Mouse (Mus musculus) gastrocnemius, adult 8-10 months (tissue): ENCODE results near the gene Hoxc13. TPM values are rescaled to one million over a fixed set of nuclear protein-coding genes. Genes with fewer than 3 reads are reported as not detected.

Source experiments
- DNase-seq, 2 experiments: peaks; one replicate each; pipeline ENCODE4 v3.0.0; 2022; ENCODE audit warnings: low spot score in 2 of 2
- total RNA-seq, 4 experiments: library from RNA; stranded (reverse); gene quantifications; 2 replicates each; pipeline ENCODE4 v1.2.4; 2022

The Hoxc13 gene
- total RNA-seq, result not detected

DNA sequence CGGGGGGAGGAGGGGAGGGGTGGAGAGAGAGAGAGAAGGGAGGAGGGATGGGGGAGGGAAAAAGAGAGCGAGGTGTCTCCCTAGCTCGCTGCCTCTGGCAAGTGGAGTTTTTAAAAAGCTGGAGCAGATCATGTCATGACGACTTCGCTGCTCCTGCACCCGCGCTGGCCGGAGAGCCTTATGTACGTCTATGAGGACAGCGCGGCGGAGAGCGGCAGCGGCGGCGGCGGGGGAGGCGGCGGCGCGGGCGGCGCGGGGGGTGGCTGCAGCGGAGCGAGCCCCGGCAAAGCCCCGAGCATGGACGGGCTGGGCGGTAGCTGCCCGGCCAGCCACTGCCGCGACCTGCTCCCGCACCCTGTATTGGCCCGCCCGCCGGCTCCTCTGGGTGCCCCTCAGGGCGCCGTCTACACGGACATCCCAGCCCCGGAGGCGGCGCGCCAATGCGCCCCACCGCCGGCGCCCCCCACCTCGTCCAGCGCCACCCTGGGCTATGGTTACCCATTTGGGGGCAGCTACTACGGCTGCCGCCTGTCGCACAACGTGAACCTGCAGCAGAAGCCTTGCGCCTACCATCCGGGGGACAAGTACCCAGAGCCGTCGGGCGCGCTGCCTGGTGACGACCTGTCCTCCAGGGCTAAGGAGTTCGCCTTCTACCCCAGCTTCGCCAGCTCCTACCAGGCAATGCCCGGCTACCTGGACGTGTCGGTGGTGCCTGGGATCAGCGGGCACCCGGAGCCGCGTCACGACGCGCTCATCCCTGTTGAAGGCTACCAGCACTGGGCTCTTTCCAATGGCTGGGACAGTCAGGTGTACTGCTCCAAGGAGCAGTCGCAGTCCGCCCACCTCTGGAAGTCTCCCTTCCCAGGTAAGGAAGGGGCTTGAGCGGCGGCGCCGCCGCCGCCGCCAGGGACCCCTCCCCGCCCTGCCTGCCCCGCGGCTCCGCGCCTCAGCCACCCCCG lies at the start of gene Hoxc13:
Hoxc13 (plus strand) TSS at position 51 of the 959 bp plus-strand sequence.
- no peak for DNase-seq

GRCm38 (mm10) chr15:102885803-102886202 lies 35.1 kb upstream of the Hoxc13 start:
- DNase-seq, result no peak

GRCm38 (mm10) chr15:102895115-102895514 lies 25.8 kb upstream of the Hoxc13 start:
- DNase-seq, result no peak

DNA sequence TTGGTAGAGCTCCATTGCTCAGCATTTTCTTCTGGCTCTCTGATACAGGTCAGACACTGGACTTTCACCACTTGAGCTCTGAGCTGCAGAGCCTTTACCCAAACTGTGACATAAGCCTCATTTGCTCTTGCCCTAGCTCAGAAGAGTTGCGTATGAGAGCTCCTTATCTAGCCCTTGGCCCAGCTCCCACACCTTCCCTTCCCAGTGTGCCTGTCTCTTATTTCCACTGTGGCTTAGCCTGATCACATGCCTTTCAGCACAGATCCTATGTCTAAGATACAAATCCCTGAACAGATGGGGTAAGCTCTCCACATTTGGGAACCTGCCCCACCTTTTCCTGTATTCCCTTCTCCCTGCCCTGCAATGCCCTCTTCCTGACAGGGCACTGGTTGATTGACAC lies 16.0 kb upstream of the Hoxc13 start:
- DNase-seq, result no peak

DNA sequence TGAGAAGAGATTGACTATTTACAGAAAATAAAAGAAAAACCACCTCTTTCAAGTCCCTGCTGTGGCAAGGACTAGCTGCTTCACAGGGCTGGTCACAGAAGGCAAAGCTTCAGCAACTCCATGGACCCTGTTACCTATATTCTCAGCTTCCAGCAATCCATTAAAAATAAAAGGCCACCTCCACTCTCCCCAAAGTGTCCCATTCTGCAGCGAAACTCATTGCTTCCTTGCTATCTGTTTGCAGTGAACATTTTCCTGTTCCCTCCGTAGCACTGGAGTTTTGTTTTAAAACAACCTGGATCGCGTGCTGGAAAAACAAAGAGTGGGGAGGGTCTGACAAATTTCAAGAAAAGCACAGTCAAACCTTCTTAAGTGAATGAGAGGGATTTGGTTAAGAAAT lies 11.4 kb upstream of the Hoxc13 start:
- DNase-seq, result no peak

DNA sequence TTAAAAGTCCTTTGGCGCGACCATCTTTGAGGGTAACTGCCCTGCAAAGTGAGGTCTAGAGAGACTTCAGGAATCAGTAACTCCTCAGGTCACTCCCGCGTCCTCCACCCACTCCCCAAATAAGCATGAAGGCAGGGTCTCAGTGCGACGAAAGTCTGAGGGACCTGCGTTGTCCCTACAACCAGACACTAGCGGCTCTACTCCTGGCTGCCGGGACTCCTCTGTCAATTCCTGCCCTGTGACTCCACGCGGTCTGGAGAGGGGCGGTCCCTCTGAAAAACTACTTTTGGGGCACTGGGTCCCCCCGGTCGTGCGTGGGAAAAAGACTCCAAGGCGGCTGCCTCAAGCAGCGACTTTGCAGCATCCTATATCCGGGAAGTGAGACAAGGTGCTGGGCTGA lies 10.9 kb upstream of the Hoxc13 start:
- DNase-seq, result no peak

DNA sequence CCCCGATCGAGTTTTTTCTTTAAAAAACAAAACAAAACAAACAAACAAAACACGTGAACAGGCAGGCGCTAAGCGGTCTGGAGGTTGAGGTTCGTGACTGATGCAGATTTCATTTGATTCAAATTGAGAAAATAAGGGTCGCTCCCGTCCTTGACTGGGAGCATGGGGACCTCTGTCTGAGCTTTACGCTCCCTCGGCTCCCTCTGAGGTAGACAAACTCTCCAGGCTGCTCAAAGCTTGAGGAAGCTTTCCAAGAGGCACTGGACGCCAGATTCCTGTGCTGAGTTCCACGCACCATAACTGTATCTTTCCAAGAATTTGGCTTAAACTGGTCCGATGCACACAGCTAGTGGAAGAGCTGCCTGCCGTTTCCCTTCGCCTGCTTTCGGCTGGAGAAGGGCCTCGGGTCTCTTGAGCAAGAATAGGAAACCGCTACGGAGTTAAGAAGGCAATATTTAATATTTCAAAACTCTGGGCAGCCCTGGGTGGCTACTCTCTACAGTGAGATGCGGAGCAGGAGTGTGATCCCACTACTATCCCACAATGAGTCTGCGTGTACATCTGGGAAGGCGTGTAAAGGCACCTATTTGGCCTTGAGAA lies 10.3 kb upstream of the Hoxc13 start:
- no peak for DNase-seq

DNA sequence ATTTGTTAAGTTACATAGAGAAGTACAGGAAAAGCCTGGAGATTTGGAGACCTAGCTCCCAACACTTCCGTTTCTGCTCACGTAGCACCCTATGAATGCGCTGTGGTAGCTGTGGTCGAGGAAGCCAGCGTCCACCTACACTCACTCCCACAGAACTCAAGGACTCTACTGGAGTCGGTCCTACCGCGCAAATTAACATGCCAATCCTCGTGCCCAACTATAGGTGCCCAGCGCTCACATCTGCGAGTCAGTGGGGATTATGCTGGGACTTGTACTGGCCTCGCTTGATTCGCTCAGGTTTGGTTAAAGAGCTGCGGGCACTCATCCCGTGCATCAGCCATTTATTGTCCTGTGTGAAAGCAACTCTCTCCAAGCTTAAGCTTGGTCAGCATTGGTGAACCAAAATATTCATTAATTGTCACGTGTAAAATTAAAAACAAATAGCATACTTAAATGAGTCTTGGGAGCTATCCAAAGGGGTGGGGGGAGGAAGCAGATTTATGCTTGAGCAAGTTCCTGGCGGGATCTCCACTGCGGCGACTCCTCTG lies 7.8 kb upstream of the Hoxc13 start:
- DNase-seq, result no peak

DNA sequence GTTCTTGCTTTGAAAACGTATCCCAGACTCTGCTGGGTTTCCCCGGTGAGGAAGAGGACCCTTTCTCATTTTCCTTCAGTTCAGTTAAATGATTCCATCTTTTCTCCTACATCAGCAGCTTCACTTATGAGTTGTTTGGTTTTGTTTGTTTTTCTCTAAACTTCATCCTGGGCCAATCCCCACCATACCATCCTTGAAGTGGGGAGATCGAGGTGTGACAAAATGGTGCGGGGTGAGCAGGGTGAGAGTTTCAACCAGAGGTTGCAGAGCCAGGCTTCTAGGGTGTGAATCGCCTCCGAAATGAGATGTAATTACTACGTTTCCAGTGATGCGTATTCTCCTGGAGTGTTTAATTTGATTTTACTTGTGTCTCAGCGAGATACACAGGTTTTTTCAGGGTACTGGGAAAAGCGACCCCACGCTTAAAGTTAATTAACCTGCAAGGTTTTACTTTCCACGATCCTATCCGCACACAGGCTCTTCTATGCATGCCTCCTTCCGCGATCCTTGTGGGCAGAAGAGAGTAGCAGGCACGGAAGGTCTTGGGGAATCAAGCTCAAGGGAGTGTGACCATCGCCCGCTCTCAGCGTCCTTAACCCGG lies 2.8 kb upstream of the Hoxc13 start:
- DNase-seq, result no peak

DNA sequence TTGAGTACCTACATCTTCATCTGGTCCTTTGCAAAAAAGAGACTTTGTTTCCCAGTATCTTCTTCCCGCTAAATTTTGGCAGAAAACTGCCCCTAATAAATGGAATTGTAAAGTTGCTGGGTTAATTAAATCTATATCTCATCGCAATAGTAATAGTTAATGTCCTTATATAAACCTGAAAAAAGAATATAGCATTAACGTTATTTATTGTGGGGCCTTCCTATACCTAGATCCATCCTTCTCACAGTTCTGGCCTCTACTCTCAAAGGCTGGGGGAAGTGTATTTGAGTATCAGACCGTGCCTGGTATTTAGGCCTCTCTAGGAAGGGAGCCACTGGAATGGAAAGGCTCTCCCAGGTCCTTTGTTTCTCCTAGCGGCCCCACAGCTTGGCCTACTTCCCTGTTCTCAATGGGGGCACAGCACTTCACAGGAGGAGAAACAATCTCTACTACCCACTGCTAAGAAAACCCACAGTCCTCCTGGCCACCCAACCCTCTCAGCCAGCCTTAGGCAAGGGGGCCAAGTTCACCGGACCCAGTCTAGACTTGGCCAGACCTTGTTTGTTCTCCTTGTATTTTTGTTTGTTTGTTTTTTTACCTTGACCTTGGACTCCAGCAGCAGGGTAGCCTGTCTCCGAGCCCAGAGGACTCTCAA lies 2.2 kb upstream of the Hoxc13 start:
- DNase-seq, result no peak

DNA sequence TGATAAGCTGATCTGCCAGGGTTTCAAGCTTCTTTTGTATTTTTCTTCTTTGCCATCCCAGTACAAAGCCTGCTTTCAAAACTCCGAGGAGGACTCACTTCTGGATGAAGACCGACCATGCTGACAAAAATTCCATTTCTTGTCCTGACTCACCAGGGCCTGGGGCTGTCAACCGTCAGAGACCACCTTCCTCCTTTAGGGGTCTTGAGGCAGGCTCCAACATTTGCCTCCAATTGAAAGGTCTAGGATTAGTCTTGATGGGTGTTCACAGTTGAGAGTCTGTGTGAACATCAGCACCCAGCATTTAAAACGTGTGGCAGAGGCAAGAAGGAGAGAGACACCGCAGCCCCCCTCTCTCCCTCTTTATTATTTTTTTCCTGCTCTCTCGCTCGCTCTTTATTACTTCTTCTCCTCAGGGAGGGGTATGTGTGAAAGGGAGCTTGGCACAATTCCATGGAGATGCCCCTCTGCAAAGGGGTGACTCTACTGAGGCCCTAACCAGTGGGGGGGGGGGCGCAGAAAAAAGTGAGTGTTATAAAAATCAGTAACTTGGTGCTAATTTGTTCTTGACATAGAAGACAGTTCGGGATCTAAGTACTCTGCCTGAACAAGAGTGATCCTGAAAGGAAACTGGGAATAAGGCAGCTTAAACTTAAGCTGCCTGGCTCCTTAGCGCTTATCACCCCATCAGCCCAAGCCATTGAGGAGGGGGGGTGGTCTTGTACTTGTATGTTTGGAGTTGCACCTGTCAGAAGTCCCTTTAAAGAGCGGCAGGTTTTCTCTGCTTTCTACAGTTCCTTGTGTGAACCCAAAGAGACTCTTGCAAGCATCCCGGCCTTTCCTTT lies 1.3 kb upstream of the Hoxc13 start:
- DNase-seq, result no peak

- peak; percentile 49 to 63 for DNase-seq
Measured at GRCm38 (mm10) chr15:102920619-102921018, 284 bp upstream of the Hoxc13 start.

DNA sequence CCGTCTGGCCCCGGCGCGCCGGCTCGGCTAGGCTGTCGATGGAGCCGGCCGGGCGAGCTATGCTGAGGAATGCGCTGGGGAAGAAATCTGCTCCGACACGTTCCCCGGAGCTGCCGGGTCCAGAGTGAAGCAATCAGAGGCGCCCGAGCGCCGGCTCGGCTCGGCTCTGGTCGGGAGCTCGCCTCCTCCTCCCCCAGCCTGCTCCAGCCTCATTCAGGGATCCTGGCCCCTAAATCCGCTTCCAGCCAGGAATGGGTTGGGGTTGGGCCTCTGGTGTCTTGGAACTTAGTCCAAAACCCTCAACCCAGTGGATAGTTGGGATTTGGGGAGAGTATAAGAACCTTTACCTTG lies 1.1 kb downstream of the Hoxc13 start:
- DNase-seq, result no peak

- DNase-seq, result no peak
Measured at GRCm38 (mm10) chr15:102922636-102923500, 2.0 kb downstream of the Hoxc13 start.

DNA sequence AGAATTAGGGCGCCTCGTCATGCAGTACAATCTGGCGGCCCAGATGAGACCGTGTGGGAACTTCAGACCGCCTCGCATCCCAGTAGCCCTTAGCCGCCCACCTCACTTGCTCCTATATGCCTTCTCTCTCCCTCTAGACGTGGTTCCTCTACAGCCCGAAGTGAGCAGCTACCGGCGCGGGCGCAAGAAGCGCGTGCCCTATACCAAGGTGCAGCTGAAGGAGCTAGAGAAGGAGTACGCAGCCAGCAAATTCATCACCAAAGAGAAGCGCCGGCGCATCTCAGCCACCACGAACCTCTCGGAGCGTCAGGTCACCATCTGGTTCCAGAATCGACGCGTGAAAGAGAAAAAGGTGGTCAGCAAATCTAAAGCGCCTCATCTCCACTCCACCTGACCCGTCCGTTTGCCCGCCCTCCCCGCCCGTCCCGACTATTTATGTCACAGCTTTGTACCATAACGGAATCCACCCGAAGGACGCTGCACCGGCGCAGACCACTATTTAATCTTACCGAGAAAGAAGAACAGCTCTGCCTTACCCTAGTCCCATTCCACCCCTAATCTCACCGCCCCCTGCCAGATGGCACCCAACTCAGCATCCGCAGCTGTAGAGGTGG lies 6.2 kb downstream of the Hoxc13 start:
- no peak for DNase-seq

DNA sequence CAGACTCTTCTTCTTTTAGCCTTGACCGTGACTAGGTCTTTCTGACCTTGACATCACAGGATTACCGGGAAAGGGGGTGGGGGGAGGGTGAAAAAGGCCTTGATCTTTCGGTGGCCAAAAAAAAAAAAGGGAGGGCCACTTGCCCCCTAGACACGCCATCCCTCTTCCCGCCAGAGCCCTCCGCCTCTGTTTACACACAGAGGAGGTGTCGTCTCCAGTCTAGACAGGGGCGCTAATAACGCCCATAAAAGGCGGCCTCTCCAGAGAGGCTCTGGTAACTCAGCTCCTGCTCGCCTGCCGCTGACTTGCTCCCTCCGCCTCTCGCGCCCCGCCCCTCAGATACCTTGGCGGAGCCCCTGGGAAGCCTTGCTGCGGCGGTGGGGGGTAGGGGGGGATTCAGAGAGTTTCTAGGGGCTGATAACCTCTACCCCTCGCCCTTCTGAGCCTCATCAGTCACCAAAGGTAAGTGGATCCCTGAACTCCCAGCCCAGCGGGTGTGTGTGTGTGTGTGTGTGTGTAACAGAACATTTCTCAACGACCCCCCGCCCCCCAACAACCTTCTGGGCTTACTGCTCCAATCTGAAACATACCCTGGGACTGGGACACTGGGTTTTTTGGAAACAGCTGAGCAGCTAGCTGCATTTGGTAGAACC lies 10.9 kb downstream of the Hoxc13 start:
- no peak for DNase-seq

GRCm38 (mm10) chr15:102934438-102934837 lies 13.5 kb downstream of the Hoxc13 start:
- no peak for DNase-seq

DNA sequence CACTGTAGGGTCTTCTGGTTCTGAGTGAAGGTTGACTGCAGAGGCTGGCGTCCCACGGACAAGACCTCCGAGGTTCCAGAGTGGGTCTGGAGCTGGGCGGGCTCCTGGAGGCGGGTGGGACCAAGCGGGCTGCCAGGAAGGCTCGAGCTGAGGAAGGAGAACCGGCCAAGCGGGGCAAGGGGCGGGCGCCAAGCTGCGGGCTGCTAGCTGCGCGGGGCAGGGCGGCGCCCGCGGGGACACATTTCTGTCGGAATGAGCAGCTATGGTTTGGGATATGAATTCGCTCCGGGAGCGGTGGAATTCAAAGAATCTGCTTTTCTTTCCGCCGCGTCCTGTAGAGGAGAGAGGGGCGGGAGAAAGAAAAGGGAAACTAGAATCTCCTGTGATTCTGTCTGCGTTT lies 14.0 kb downstream of the Hoxc13 start:
- no peak for DNase-seq
